Mouse (Mus musculus) embryonic fibroblast, embryonic 13.5 days (primary cell): ENCODE measurements at regions not wholly inside any gene's neighbourhood (a gene's known extent, or its start where the extent isn't known, plus 50 kb on each side); places are given as distances from the start of the nearest gene placed in this dataset.

Source experiments
- H3K27ac ChIP-seq: 2 replicates; pipeline ENCODE4 v1.5.1; 2012; ENCODE audit warnings: low read length, control low read depth, inconsistent platforms; ENCODE audit not compliant: insufficient read depth
- H3K4me1 ChIP-seq: 2 replicates; pipeline ENCODE4 v1.6.1; 2011; ENCODE audit warnings: low read length; ENCODE audit not compliant: control insufficient read depth, insufficient read depth
- H3K4me3 ChIP-seq: 2 replicates; pipeline ENCODE4 v1.5.1; 2011; ENCODE audit warnings: mild to moderate bottlenecking, control low read depth, low read length; ENCODE audit not compliant: insufficient read depth
- CTCF ChIP-seq: IDR thresholded peaks from 2 replicates; pipeline ENCODE4 v1.5.1; 2011; ENCODE audit warnings: mild to moderate bottlenecking, control low read depth, low read length, moderate library complexity, borderline replicate concordance; ENCODE audit not compliant: insufficient read depth
- POLR2A ChIP-seq: IDR thresholded peaks from 2 replicates; pipeline ENCODE4 v1.6.1; 2011; ENCODE audit warnings: low read depth, mild to moderate bottlenecking, control low read depth, low read length, moderate library complexity

GRCm38 (mm10) chr9:67140319-67140887 lies 91.2 kb upstream of the Tpm1 start:
- no peak overlapping the region for H3K4me3 ChIP-seq
- H3K4me1 ChIP-seq: peaks cover 13% of the 10 kb centered on the region
- no peak for TF ChIP-seq POLR2A
- TF ChIP-seq CTCF: no peak
- peak overlapping the region; percentile 50 for H3K27ac ChIP-seq

- TF ChIP-seq CTCF (no peak), POLR2A (no peak)
- Histone ChIP-seq H3K4me1 (peaks cover 13% of the 10 kb centered on the region), H3K27ac (peak overlapping the region; percentile 72), H3K4me3 (no peak overlapping the region)
Measured at GRCm38 (mm10) chr9:67137681-67138080, 88.5 kb upstream of the Tpm1 start.

GRCm38 (mm10) chr9:67137141-67137540 lies 87.9 kb upstream of the Tpm1 start:
- no peak overlapping the region for H3K4me3 ChIP-seq
- no peak for TF ChIP-seq CTCF
- TF ChIP-seq POLR2A: no peak
- peaks cover 13% of the 10 kb centered on the region for H3K4me1 ChIP-seq
- H3K27ac ChIP-seq: peak overlapping the region; percentile 70

DNA sequence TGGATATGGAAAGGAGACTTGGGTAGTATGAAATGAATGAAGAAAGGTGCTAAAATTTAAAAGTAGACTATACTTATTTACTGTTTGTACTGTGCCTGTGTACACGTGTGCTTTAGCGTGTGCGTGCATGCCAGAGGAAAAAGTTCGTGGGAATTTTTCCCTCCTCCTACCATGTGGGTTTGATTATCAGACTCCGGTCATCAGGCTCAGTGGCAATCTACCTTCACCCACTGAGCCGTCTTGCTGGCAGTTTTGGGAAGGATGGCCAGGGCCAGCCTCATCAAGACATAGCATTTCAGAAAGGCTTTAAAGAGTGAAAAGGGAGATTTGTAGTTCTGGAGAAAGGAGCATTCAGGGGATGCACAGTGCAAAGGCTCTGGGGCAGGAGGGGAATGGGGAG lies 87.0 kb upstream of the Tpm1 start:
- no peak for TF ChIP-seq CTCF
- no peak for TF ChIP-seq POLR2A
- Histone ChIP-seq H3K27ac (no peak overlapping the region), H3K4me1 (peaks cover 13% of the 10 kb centered on the region), H3K4me3 (no peak overlapping the region)

DNA sequence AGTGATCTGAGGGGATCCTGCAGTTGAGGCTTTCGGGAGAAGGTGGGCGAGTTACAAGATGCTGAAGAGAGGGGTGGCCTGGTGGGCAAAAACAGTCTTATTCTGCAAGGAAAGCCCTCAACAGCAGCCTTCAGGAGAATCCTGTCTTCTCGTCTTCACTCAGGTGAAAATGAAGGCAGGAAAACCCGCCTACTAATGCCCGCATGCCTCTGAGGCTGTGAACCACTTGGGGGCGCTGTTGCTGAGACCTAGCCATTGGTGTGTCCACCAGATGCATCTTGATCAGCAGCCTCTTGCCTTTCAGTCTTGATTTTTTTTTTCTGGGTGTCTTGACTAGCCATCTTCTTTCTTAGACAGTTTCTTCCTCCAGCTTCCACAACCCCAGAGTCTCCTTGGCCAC lies 85.2 kb upstream of the Tpm1 start:
- peaks cover 8% of the 10 kb centered on the region; the same call in 1 of the 2 replicates for H3K4me1 ChIP-seq
- TF ChIP-seq CTCF: no peak
- TF ChIP-seq POLR2A: no peak
- H3K4me3 ChIP-seq: no peak overlapping the region
- H3K27ac ChIP-seq: no peak overlapping the region

DNA sequence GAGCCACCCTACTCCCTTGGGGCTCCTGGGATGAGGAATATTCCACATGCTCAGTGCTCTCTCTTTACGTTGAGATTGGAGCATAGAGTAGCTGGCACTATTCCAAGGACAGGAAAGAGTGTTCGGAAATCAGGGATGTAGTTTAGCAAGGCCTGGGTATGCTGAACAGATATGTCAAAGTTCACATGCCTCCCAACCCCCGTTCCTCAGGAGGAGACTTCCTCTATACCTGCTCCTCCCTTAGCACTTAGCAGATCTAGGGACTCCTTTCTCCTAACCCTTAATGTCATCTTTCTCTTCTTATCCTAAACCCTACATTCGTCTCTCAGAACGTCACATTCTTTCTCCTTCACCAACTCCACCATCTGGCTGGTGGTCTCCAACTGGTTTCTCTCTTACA lies 83.2 kb upstream of the Tpm1 start:
- H3K4me1 ChIP-seq: peaks cover 6% of the 10 kb centered on the region; the same call in 1 of the 2 replicates
- H3K4me3 ChIP-seq: no peak overlapping the region
- H3K27ac ChIP-seq: no peak overlapping the region
- no peak for TF ChIP-seq CTCF
- TF ChIP-seq POLR2A: no peak

GRCm38 (mm10) chr9:67130730-67131440 lies 81.7 kb upstream of the Tpm1 start:
- Histone ChIP-seq H3K27ac (no peak overlapping the region), H3K4me3 (no peak overlapping the region), H3K4me1 (no peaks in the 10 kb centered on the region)
- TF ChIP-seq CTCF: no peak
- no peak for TF ChIP-seq POLR2A

- Histone ChIP-seq H3K4me3 (no peak overlapping the region), H3K27ac (no peak overlapping the region), H3K4me1 (no peaks in the 10 kb centered on the region)
- TF ChIP-seq CTCF (no peak), POLR2A (no peak)
Measured at GRCm38 (mm10) chr9:67129891-67130290, 80.7 kb upstream of the Tpm1 start.

DNA sequence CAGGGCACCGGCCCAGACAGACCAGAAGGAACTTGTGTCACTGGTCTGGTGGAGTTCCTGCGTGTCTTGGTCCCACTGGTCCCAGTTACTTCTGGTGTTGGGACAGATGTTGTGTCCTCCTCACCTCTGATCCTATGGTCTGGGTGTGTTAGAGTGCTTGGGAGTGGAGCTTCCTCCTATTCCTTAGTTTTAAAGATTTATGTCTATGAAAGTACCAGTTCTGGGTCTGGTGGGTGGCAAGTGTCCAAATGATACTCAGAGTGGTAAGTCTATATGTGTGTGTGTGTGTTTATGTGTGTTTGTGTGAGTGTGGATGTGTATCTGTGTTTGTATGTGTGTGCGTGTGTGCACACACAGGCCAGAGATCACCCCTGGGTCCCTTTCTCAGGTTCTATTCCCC lies 79.9 kb upstream of the Tpm1 start:
- Histone ChIP-seq H3K4me1 (0 out of 2 replicates have a peak, but pooled peaks cover 3% of the 10 kb centered on the region), H3K4me3 (no peak overlapping the region), H3K27ac (no peak overlapping the region)
- no peak for TF ChIP-seq CTCF
- TF ChIP-seq POLR2A: no peak

DNA sequence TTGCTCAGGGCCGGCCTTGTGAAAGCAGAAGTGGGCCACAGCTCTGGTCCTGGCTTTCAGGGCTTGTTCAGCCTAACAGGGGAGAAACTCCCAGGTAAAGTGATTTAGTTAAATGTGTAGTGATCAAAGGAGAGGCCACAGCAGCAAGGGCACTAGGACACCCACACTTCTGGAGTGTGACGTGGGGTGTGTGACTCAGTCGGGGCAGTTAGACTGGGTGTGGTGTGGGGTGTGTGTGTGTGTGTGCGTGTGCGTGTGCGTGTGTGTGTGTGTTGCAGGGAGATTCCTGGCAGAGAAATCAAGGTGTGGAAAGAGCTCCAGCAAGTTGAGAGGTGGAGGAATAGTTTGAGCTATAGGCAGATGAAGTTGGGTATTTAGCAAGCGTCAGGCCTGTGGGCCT lies 72.5 kb upstream of the Tpm1 start:
- H3K27ac ChIP-seq: no peak overlapping the region
- no peak for TF ChIP-seq POLR2A
- TF ChIP-seq CTCF: no peak
- no peak overlapping the region for H3K4me3 ChIP-seq
- H3K4me1 ChIP-seq: 0 out of 2 replicates have a peak, but pooled peaks cover 7% of the 10 kb centered on the region

- TF ChIP-seq POLR2A (no peak), CTCF (no peak)
- Histone ChIP-seq H3K27ac (no peak overlapping the region), H3K4me3 (no peak overlapping the region), H3K4me1 (peaks cover 3% of the 10 kb centered on the region; the same call in 1 of the 2 replicates)
Measured at GRCm38 (mm10) chr9:67118880-67119644, 69.9 kb upstream of the Tpm1 start.
